Mouse (Mus musculus): Measurements from ENCODE around the gene Ss18l2. TPM values are rescaled to one million over a fixed set of nuclear protein-coding genes. Genes with fewer than 3 reads are reported as not detected.

Gene Ss18l2
- polyA plus RNA-seq, 1 experiment from 2014 or later: 112 TPM

GRCm38 (mm10) chr9:121762761-121763160, 52.6 kb downstream of the Ss18l2 start:
- H3K27ac ChIP-seq (ENCODE audit: low read depth): no peak overlapping the region
- no peak for TF ChIP-seq EP300 (IDR thresholded peaks at IDR 0.05; ENCODE audit: low read depth)
- TF ChIP-seq CTCF (IDR thresholded peaks at IDR 0.05; ENCODE audit: low read depth): no peak
- no peak overlapping the region for H3K4me2 ChIP-seq (ENCODE audit: low read depth, low read length)
- H3K36me3 ChIP-seq (replicated peaks; ENCODE audit: insufficient read depth, low read length): no peaks in the 10 kb centered on the region
- H3K9me3 ChIP-seq (ENCODE audit: low read length): no peaks in the 10 kb centered on the region
- H3K4me1 ChIP-seq (ENCODE audit: insufficient read depth): peaks cover 13% of the 10 kb centered on the region
- no peak overlapping the region for H3K4me3 ChIP-seq (ENCODE audit: low read depth, low read length)
- H3K27me3 ChIP-seq (ENCODE audit: insufficient read depth, low read length): peaks cover 22% of the 10 kb centered on the region
- 84% methylated on average over 25 of the region's 25 CpGs for WGBS (ENCODE audit: insufficient replicate concordance)
- DNase-seq (no peak), ATAC-seq (no peak)
- no peak overlapping the region for H3K9ac ChIP-seq (replicated peaks)

Other genes with a start within 250 kb of the Ss18l2 start
- gene Cck, start 214.6 kb upstream of the Ss18l2 start, polyA plus RNA-seq (2015; fragmentation: Nextera tagmentation; extraction: Ambion mirVana): not detected in 2 replicates
- gene Lyzl4, start 68.2 kb upstream of the Ss18l2 start, polyA plus RNA-seq (2015; fragmentation: Nextera tagmentation; extraction: Ambion mirVana): 0.12 TPM in 2 replicates
- 3.1 and 3.4 TPM in 2 replicates for gene Vipr1, start 67.6 kb upstream of the Ss18l2 start, polyA plus RNA-seq (2015; fragmentation: Nextera tagmentation; extraction: Ambion mirVana)
- gene Sec22c, start 4.8 kb upstream of the Ss18l2 start, polyA plus RNA-seq (2015; fragmentation: Nextera tagmentation; extraction: Ambion mirVana): 3.6 and 4.4 TPM in 2 replicates
- 14.9 and 17.3 TPM in 2 replicates for gene Nktr, start 8.8 kb downstream of the Ss18l2 start, polyA plus RNA-seq (2015; fragmentation: Nextera tagmentation; extraction: Ambion mirVana)
- 0.68 and 1.5 TPM in 2 replicates for gene Zfp651, start 49.0 kb downstream of the Ss18l2 start, polyA plus RNA-seq (2015; fragmentation: Nextera tagmentation; extraction: Ambion mirVana)
- gene Klhl40, start 67.3 kb downstream of the Ss18l2 start, polyA plus RNA-seq (2015; fragmentation: Nextera tagmentation; extraction: Ambion mirVana): 0.13 and 0.81 TPM in 2 replicates
- gene Hhatl, start 82.2 kb downstream of the Ss18l2 start, polyA plus RNA-seq (2015; fragmentation: Nextera tagmentation; extraction: Ambion mirVana): 0.73 TPM in 1 of 2 replicates, not detected in the other
- gene Ccdc13, start 129.1 kb downstream of the Ss18l2 start, polyA plus RNA-seq (2015; fragmentation: Nextera tagmentation; extraction: Ambion mirVana): not detected in 2 replicates
- 126 and 134 TPM in 2 replicates for gene Higd1a, start 148.0 kb downstream of the Ss18l2 start, polyA plus RNA-seq (2015; fragmentation: Nextera tagmentation; extraction: Ambion mirVana)
- gene Ackr2, start 188.0 kb downstream of the Ss18l2 start, polyA plus RNA-seq (2015; fragmentation: Nextera tagmentation; extraction: Ambion mirVana): 1.0 and 1.1 TPM in 2 replicates
- gene Cyp8b1, start 206.0 kb downstream of the Ss18l2 start, polyA plus RNA-seq (2015; fragmentation: Nextera tagmentation; extraction: Ambion mirVana): 130 and 144 TPM in 2 replicates
- gene Fam198a, start 240.7 kb downstream of the Ss18l2 start, polyA plus RNA-seq (2015; fragmentation: Nextera tagmentation; extraction: Ambion mirVana): 0.31 and 0.32 TPM in 2 replicates

All from liver, postnatal 0 days (tissue).